Mouse (Mus musculus) embryonic facial prominence, embryonic 10.5 days (tissue): ENCODE results near the gene Uqcc2. TPM values are rescaled to one million over a fixed set of nuclear protein-coding genes. Genes with fewer than 3 reads are reported as not detected.

ENCODE experiments used
- microRNA-seq: library from miRNA; unstranded; fragments of <30 nt; microRNA quantifications from one replicate; pipeline ENCODE4, GENCODE M21; 2017
- polyA plus RNA-seq: library from polyadenylated mRNA; unstranded; fragments of >200 nt; fragmentation: Nextera tagmentation; extraction: Ambion mirVana; gene quantifications from 2 replicates; pipeline ENCODE4 v1.2.1, GENCODE M21; 2016

Uqcc2 gene
- polyA plus RNA-seq, 1 experiment from 2014 or later: 410 TPM

Small RNA genes within 50 kb of the gene (microRNA-seq; reads per million reads assigned to microRNA genes)
- not detected for gene Mir7677

Other genes with a start within 250 kb of the Uqcc2 start
- gene Kifc5b, start 216.8 kb downstream of the Uqcc2 start, polyA plus RNA-seq: 11.6 and 12.1 TPM in 2 replicates
- 3.8 and 4.7 TPM in 2 replicates for gene Phf1, start 200.9 kb downstream of the Uqcc2 start, polyA plus RNA-seq
- gene Cuta, start 194.3 kb downstream of the Uqcc2 start, polyA plus RNA-seq: 176 and 182 TPM in 2 replicates
- 1.4 and 1.6 TPM in 2 replicates for gene Syngap1, start 192.7 kb downstream of the Uqcc2 start, polyA plus RNA-seq
- gene Zbtb9, start 160.7 kb downstream of the Uqcc2 start, polyA plus RNA-seq: 20.1 and 20.6 TPM in 2 replicates
- gene Bak1, start 104.9 kb downstream of the Uqcc2 start, polyA plus RNA-seq: 2.8 and 3.3 TPM in 2 replicates
- 2.3 and 4.0 TPM in 2 replicates for gene Itpr3, start 76.6 kb downstream of the Uqcc2 start, polyA plus RNA-seq
- not detected in 2 replicates for gene Ip6k3, start 33.9 kb upstream of the Uqcc2 start, polyA plus RNA-seq
- gene Lemd2, start 70.6 kb upstream of the Uqcc2 start, polyA plus RNA-seq: 18.8 and 20.0 TPM in 2 replicates